Mouse (Mus musculus) liver, embryonic 11.5 days (tissue): ENCODE data around the gene Plekha1. TPM values are rescaled to one million over a fixed set of nuclear protein-coding genes. Genes with fewer than 3 reads are reported as not detected.

ENCODE experiments used
- ATAC-seq: fragments of 200-750 bp; cut with Nextera tagmentation; replicated peaks from 2 replicates; pipeline ENCODE4 v1.8.0; 2017; ENCODE audit warnings: moderate number of reproducible peaks, mild to moderate bottlenecking, moderate TSS enrichment, moderate library complexity; ENCODE audit not compliant: low FRiP score
- DNase-seq: peaks from one replicate; pipeline ENCODE4 v3.0.0-alpha.2; 2017; ENCODE audit warnings: low spot score
- H3K27ac ChIP-seq: fragments of 300-500 bp; sonication (generic); 2 replicates; pipeline ENCODE4 v1.5.1; 2014; ENCODE audit warnings: mild to moderate bottlenecking, low read depth, low read length, control low read depth
- H3K27me3 ChIP-seq: fragments of 300-500 bp; sonication (generic); replicated peaks from 2 replicates; pipeline ENCODE4 v1.6.1; 2014; ENCODE audit warnings: low read length, mixed read lengths; ENCODE audit not compliant: control insufficient read depth, insufficient read depth
- H3K36me3 ChIP-seq: fragments of 300-500 bp; sonication (generic); 2 replicates; pipeline ENCODE4 v1.6.1; 2014; ENCODE audit warnings: mild to moderate bottlenecking, low read length, moderate library complexity, mixed read lengths; ENCODE audit not compliant: control insufficient read depth, insufficient read depth
- H3K4me1 ChIP-seq: fragments of 300-500 bp; sonication (generic); replicated peaks from 2 replicates; pipeline ENCODE4 v1.6.1; 2014; ENCODE audit warnings: low read length, mixed read lengths; ENCODE audit not compliant: control insufficient read depth, insufficient read depth
- H3K4me2 ChIP-seq: fragments of 300-500 bp; sonication (generic); 2 replicates; pipeline ENCODE4 v1.6.1; 2014; ENCODE audit warnings: mild to moderate bottlenecking, control low read depth, moderate library complexity
- H3K4me3 ChIP-seq: fragments of 300-500 bp; sonication (generic); 2 replicates; pipeline ENCODE4 v1.5.1; 2014; ENCODE audit warnings: low read depth, low read length, control low read depth
- H3K9ac ChIP-seq: fragments of 300-500 bp; sonication (generic); 2 replicates; pipeline ENCODE4 v1.6.1; 2014; ENCODE audit warnings: low read depth, low read length, control low read depth
- H3K9me3 ChIP-seq: fragments of 300-500 bp; sonication (generic); 2 replicates; pipeline ENCODE4 v1.6.1; 2016; ENCODE audit warnings: low read length, inconsistent platforms, mixed read lengths; ENCODE audit not compliant: control insufficient read depth
- WGBS: fragments of 180-500 bp; shearing (Covaris S2); extraction: QIAGEN DNeasy Blood & Tissue Kit; methylation state at CpG from one replicate; pipeline ENCODE4 v1.1.7; 2014; 5-methylcytosine and 5-hydroxymethylcytosine counted together
- polyA plus RNA-seq: library from polyadenylated mRNA; unstranded; fragments of >200 nt; fragmentation: Nextera tagmentation; extraction: Ambion mirVana; gene quantifications from 2 replicates; pipeline ENCODE4 v1.2.1, GENCODE M21; 2014

Gene Plekha1
- polyA plus RNA-seq, 1 experiment from 2014 or later, result 20.1 TPM

DNA sequence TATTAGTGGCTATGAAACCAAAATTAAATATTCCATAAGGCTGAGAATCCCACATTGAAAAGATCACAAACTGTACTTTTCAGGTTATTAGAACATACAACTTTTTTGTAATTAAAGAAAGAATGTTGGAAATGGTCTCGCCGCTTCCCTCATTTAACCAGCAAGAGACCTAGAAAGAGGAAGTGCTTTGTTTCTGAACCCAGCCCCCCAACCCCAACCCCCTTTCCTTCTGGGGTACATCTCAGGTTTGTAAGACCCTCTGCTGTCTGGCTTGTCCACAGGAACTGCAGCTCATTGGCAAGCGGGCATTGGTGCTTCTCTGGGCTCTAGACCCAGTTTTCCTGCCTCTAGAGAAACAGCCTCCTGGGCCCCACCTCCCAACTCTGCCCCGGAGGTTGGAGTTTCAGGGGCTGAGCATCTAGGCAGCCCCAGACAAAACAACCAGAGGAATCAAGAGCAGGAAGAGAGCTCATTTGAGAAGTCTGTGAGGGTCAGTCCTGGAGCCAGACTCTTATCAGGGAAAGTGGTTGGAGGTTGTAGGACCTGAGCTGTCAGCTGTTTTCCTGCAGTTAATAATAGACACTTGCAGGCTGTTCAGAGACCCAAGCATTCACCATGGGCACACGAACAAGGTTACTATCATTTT, 83.1 kb downstream of the Plekha1 start:
- no peak overlapping the region for H3K4me2 ChIP-seq
- H3K4me1 ChIP-seq, result peaks cover 7% of the 10 kb centered on the region
- H3K36me3 ChIP-seq, result no peaks in the 10 kb centered on the region
- DNase-seq, result no peak
- peak; percentile 51 for ATAC-seq
- no peak overlapping the region for H3K27ac ChIP-seq
- WGBS, result 26% methylated on average over 5 of the region's 5 CpGs
- H3K9me3 ChIP-seq, result no peaks in the 10 kb centered on the region
- H3K27me3 ChIP-seq, result no peaks in the 10 kb centered on the region; the same call in 1 of the 2 replicates
- no peak overlapping the region for H3K4me3 ChIP-seq
- H3K9ac ChIP-seq, result no peak overlapping the region

DNA sequence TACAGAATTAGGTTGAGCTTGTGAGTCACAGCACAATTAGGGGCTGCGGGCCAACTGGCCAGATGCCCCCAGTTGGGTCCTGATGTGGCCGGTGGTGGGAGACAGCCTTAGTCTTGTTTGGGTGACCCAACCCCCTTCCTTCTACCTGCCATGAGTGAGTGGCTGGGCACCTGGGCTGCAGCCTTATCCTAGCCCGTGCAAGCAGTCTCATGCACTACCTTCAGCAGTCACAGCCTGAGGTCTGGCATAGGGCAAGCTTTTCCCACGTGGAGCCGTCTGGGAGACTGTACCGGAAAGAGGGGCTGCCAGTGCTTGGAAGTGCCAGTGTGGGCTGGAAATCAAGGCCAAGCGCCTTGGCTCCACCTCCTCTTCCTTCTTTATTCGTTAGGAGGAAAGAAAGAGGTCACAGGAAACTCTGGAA, 83.8 kb downstream of the Plekha1 start:
- Histone ChIP-seq H3K4me2 (no peak overlapping the region), H3K4me3 (no peak overlapping the region), H3K27ac (no peak overlapping the region), H3K4me1 (peaks cover 7% of the 10 kb centered on the region), H3K9ac (no peak overlapping the region), H3K36me3 (no peaks in the 10 kb centered on the region), H3K9me3 (no peaks in the 10 kb centered on the region), H3K27me3 (no peaks in the 10 kb centered on the region; the same call in 1 of the 2 replicates)
- WGBS, result 26% methylated on average over 8 of the region's 8 CpGs
- ATAC-seq, result no peak
- DNase-seq, result no peak

DNA sequence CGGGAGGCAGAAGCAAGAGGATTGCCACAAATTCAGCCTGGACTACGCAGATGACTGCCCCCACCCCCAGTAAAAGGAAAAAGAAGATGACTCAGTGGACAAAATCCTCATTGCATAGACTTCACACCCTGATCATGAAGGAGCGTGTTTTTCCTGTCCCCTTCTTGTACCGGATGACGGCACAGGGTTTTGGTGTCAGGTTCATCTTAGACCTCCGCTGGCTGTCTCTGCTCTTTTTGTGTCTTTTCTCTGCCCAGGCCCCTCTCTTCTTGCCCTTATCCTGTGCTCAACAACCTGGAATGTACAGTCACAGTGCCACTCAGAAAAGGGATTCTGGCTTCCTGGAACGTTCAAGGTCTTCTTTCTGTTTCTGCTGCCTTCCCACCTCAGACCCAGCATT, 84.9 kb downstream of the Plekha1 start:
- 82% methylated on average over 7 of the region's 7 CpGs for WGBS
- Histone ChIP-seq H3K4me2 (no peak overlapping the region), H3K4me1 (peaks cover 7% of the 10 kb centered on the region), H3K27me3 (no peaks in the 10 kb centered on the region; the same call in 1 of the 2 replicates), H3K9me3 (no peaks in the 10 kb centered on the region), H3K36me3 (no peaks in the 10 kb centered on the region), H3K4me3 (no peak overlapping the region), H3K27ac (no peak overlapping the region), H3K9ac (no peak overlapping the region)
- ATAC-seq, result no peak
- DNase-seq, result no peak

DNA sequence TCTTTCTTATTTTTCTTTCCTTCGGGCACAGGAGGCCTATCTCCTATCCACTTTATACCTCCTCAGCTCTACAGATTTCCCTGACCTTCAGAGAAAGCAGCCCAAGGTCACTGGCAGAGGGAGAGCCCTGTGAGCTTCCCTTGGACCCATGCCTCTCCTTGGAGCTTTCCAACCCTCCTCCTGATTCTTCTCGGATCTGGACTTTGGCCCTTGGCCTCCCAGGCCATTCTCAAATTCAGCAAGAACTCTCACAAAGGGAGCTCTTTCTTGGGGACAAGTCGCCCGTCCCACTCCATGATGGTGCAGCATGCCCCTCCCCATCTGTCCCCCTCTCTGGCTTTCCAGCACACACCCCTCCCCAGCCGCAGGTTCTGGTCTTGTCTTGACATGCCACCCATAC, 85.4 kb downstream of the Plekha1 start:
- Histone ChIP-seq H3K4me3 (no peak overlapping the region), H3K4me1 (peaks cover 7% of the 10 kb centered on the region), H3K27me3 (no peaks in the 10 kb centered on the region; the same call in 1 of the 2 replicates), H3K36me3 (no peaks in the 10 kb centered on the region), H3K4me2 (no peak overlapping the region), H3K9ac (no peak overlapping the region), H3K9me3 (no peaks in the 10 kb centered on the region), H3K27ac (no peak overlapping the region)
- DNase-seq (no peak), ATAC-seq (no peak)
- WGBS, result 81% methylated on average over 5 of the region's 5 CpGs

DNA sequence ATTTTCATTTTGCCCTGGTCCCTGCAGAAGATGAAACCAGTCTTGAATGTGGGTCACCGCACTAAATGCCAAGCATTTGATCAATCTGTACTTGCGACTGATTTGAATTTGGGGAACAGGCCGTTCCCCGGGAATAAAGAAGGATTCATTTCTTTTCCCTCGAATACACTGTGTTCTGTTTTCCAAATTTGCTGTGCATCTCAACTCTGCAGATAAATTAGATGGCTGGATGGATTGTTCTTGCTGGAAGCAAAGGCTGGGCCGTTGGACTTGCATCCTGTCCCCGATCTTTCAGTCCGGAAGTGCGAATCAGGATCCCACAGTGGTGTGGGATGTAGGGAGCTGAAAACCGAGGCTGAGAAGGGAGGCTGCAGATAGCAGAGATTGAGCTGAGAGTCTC, 87.8 kb downstream of the Plekha1 start:
- H3K4me1 ChIP-seq, result peaks cover 7% of the 10 kb centered on the region
- no peak overlapping the region for H3K9ac ChIP-seq
- WGBS, result 84% methylated on average over 10 of the region's 10 CpGs
- no peaks in the 10 kb centered on the region for H3K27me3 ChIP-seq
- H3K4me3 ChIP-seq, result no peak overlapping the region
- no peak for DNase-seq
- H3K27ac ChIP-seq, result no peak overlapping the region
- H3K36me3 ChIP-seq, result no peaks in the 10 kb centered on the region
- ATAC-seq, result no peak
- no peak overlapping the region for H3K4me2 ChIP-seq
- H3K9me3 ChIP-seq, result no peaks in the 10 kb centered on the region

DNA sequence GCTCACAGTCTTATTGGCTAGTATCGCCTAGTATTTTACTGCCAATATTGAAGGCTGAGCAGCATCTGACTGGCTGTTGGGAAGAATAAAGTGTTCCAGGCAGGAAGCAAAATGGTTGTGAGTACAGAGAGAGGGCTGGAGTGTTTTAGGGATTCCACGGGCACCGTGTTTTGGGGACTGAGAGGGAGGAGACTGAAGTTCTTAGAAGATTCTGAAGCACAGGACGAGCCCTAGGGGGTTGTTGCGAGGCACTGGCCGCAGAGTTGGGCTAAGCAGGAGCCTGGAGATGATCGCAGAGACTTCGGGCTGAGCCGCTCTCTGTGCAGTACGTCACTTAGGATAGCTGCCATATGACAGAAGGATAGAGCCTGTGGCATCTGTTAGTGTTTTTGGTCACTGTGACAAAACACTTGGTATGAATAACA, 88.6 kb downstream of the Plekha1 start:
- no peak overlapping the region for H3K27ac ChIP-seq
- H3K9ac ChIP-seq, result no peak overlapping the region
- no peak overlapping the region for H3K4me3 ChIP-seq
- H3K36me3 ChIP-seq, result no peaks in the 10 kb centered on the region
- no peak for DNase-seq
- ATAC-seq, result no peak
- no peaks in the 10 kb centered on the region for H3K27me3 ChIP-seq
- no peaks in the 10 kb centered on the region for H3K9me3 ChIP-seq
- no peak overlapping the region for H3K4me2 ChIP-seq
- H3K4me1 ChIP-seq, result peaks cover 2% of the 10 kb centered on the region; the same call in 1 of the 2 replicates
- 86% methylated on average over 10 of the region's 10 CpGs for WGBS

DNA sequence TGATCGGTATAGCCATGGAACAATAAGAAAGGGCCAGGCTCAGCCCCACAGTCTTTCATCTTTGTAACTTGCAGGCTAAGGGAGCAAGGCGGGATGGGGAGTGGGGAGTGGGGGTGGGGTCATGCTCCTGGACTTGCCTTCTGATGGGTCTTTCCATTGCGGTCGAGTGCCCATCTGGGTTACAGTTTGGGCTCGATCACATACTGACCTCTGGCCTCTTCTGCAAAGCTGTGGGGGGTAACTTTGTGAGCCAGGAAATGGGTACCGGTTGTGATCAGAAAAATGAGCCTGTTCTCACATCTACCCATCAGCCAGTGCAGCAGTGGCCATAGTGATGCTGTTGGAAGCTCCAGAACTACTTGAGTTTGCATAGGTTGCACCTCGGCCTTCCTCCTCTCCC, 93.0 kb downstream of the Plekha1 start:
- no peak overlapping the region for H3K9ac ChIP-seq
- H3K36me3 ChIP-seq, result no peaks in the 10 kb centered on the region
- no peak for DNase-seq

DNA sequence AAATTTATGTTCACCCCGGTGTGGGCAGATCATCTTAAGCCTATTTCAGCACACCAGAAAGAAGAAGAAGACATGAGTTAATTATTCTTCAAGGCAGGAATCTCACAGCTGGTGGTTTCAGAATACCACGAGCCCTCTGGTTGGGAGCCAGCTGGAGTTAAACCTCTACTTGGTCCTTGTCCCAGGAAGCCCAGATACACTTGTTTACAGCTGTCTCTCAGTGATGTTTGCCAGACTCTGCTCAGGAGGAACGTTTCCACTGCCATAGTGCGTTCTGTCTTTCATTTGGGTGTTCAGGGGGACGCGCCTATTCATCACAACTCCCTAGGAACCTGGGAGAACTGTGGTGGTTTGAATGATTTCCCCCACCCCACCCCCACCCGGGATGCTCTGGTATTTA, 94.3 kb downstream of the Plekha1 start:
- DNase-seq, result no peak
- Histone ChIP-seq H3K9ac (no peak overlapping the region), H3K9me3 (no peaks in the 10 kb centered on the region), H3K4me1 (no peaks in the 10 kb centered on the region), H3K27ac (no peak overlapping the region), H3K4me2 (no peak overlapping the region), H3K36me3 (no peaks in the 10 kb centered on the region), H3K4me3 (no peak overlapping the region), H3K27me3 (no peaks in the 10 kb centered on the region)
- WGBS, result 24% methylated on average over 7 of the region's 7 CpGs
- no peak for ATAC-seq

More for the DNA sequence above, 93.0 kb downstream of the Plekha1 start:
- WGBS, result 73% methylated on average over 7 of the region's 7 CpGs
- Histone ChIP-seq H3K4me2 (no peak overlapping the region), H3K4me1 (no peaks in the 10 kb centered on the region), H3K9me3 (no peaks in the 10 kb centered on the region), H3K27me3 (no peaks in the 10 kb centered on the region), H3K27ac (no peak overlapping the region), H3K4me3 (no peak overlapping the region)
- no peak for ATAC-seq

DNA sequence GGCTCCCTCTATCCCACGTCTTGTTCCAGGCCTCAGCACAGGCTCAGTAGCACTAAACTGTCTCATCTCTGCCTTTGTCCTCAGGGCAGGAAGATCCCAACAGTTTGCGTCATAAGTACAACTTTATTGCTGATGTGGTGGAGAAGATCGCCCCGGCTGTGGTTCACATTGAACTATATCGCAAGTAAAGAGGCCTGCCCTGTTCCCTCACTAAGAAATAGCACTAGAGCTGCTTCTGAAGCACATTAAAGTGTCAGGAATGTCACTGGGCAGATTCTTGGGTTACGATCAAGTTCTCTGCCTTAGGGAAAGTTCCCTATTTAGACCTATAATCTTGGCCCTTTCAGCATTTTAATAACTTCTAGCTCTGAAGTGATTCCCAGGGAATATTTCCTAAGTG, 95.9 kb downstream of the Plekha1 start:
- DNase-seq, result no peak
- Histone ChIP-seq H3K4me2 (no peak overlapping the region), H3K27me3 (no peaks in the 10 kb centered on the region), H3K9ac (no peak overlapping the region), H3K9me3 (no peaks in the 10 kb centered on the region), H3K27ac (no peak overlapping the region), H3K4me1 (no peaks in the 10 kb centered on the region), H3K36me3 (no peaks in the 10 kb centered on the region), H3K4me3 (no peak overlapping the region)
- 85% methylated on average over 6 of the region's 6 CpGs for WGBS
- no peak for ATAC-seq
